Mouse (Mus musculus): ENCODE measurements around the gene Timm8b. TPM values are rescaled to one million over a fixed set of nuclear protein-coding genes. Genes with fewer than 3 reads are reported as not detected.

The Timm8b gene
- polyA plus RNA-seq (2016; fragmentation: Nextera tagmentation; extraction: Ambion mirVana) = 308 and 321 TPM in 2 replicates

DNA sequence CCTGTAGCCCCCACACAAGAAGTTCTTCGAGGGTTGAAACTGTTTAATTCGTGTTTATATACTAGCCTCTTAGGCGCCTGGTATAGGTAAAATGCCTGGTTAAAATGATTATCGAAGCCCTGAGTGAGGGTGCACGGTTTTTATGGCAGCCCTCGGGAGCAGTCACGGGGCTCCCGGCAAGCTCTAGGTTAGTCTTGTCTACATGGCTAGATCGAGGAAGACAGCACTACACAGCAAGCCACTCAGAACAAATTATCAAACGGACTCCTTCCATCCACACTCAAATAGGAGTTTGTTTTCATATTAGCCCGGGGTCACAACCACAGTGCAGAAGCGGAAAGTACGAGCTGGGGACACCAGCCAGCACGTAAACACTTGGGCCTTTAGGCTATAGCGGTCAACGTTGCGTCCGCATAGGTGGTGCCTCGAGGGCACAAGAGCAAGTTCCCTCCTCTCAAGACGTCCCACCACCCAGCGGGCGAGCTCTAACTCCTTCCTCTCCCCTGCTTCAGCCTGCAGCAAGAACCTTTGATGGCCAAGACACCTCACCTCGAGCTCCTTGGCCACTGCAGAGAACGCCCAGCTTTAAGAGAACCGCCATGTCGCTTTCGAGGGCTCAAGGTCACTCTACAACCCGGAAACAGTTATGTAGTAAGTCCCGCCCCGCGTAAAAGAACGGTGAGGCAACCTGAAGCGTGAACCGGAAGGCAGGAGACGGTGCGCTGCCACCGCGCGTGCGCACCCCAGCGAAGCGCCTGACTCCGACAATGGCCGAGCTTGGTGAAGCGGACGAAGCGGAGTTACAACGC lies at the start of gene Timm8b, which contains the start of gene Sdhd:
Gene Timm8b, plus strand, starts transcription at position 722 of the 809 bp plus-strand sequence.
Gene Sdhd, minus strand, starts transcription at position 624 of the 809 bp plus-strand sequence.
- H3K27ac ChIP-seq = peak within 1 kb of the TSS; percentile 96
- DNase-seq (ENCODE audit: extremely low spot score, low spot score) = peak; percentile 94
- no peaks in the 10 kb centered on the region for H3K9me3 ChIP-seq
- WGBS = under 1% methylated on average over 48 of the region's 48 CpGs
- H3K4me3 ChIP-seq = peak within 1 kb of the TSS; percentile 92
- no peaks in the 10 kb centered on the region for H3K27me3 ChIP-seq (ENCODE audit: poor library complexity, severe bottlenecking)
- H3K4me1 ChIP-seq = peaks cover 30% of the 10 kb centered on the region
- peaks cover 56% of the 10 kb centered on the region for H3K36me3 ChIP-seq (replicated peaks)

DNA sequence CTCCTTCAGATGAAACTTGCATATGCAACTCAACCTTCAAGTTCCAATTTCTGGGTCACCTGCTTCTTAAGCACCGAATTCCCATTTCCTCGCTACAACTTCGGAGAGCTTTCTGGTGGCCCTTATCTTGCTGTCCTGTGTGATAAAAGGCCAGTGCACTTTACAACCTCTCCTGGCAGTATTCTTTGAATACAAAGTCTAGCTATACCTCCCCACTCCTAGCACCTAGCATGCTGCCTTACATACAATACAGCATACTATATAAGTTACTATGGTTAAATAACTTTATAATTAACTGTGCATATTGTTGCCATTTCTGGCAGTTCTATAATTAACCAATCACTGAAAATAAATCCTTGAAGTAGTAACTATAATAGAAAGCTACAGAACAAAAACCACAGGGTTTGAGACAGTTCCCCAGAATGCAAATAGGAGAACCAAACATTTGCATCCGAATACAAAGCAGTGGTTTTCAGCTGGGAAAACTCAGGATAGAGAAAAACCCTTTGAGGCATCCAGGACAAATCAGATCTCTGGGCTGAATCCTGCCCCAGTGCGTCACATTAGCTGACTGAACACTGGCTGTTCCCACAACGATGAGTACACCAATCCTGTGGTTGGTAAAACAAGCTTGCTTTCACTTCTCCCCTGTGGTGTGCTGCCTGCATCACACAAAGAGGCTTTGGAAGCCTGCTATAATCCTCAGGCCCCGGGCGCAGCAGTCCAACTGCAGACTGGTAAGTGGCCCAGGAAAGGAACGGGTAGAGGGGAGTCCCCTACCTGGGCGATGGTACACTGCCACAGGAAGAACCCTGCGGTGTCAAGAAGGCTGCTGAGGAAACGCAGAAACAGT lies 49.2 kb upstream of the Timm8b start, which contains the start of gene Il18:
Gene Il18, plus strand, starts transcription at position 587 of the 853 bp plus-strand sequence.
- peak; percentile 79 for DNase-seq (ENCODE audit: extremely low spot score, low spot score)
- Histone ChIP-seq H3K9me3 (no peaks in the 10 kb centered on the region), H3K4me3 (peak within 1 kb of the TSS; percentile 43), H3K27me3 (ENCODE audit: poor library complexity, severe bottlenecking) (no peaks in the 10 kb centered on the region), H3K4me1 (peaks cover 21% of the 10 kb centered on the region), H3K36me3 (replicated peaks) (no peaks in the 10 kb centered on the region), H3K27ac (peak within 1 kb of the TSS; percentile 85)
- WGBS = 21% methylated on average over 12 of the region's 12 CpGs

DNA sequence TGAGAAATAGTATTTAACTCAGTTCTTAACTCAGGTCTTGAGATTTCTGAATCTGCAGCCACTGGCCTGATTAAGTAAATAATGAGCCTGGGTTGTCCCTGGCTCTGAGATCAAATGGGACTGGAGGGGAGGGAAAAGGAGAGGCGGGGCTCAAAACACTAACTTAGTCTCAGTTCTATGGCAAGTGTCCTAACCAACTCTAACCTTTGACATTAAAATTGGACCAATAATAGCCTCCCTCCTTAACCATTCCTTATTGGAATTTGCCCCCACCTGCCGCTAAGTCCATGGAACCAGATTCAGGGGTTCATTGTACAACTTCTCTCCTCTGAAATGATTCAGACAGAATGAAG lies 48.6 kb upstream of the Timm8b start, which contains the start of gene Bco2:
Gene Bco2, minus strand, starts transcription at position 88 of the 353 bp plus-strand sequence.
- peaks cover 21% of the 10 kb centered on the region for H3K4me1 ChIP-seq
- WGBS = 5% methylated on average over 2 of the region's 2 CpGs
- H3K4me3 ChIP-seq = peak within 1 kb of the TSS; percentile 43
- DNase-seq (ENCODE audit: extremely low spot score, low spot score) = no peak
- no peaks in the 10 kb centered on the region for H3K27me3 ChIP-seq (ENCODE audit: poor library complexity, severe bottlenecking)
- H3K9me3 ChIP-seq = no peaks in the 10 kb centered on the region
- no peaks in the 10 kb centered on the region for H3K36me3 ChIP-seq (replicated peaks)
- peak within 1 kb of the TSS; percentile 85 for H3K27ac ChIP-seq

GRCm38 (mm10) chr9:50561145-50561917 lies 42.4 kb upstream of the Timm8b start, which contains the start of gene Tex12:
TSS of gene Tex12 (minus strand) at chr9:50561325.
- Histone ChIP-seq H3K27me3 (ENCODE audit: poor library complexity, severe bottlenecking) (no peaks in the 10 kb centered on the region), H3K36me3 (replicated peaks) (no peaks in the 10 kb centered on the region), H3K4me1 (no peaks in the 10 kb centered on the region), H3K27ac (no peak within 1 kb of the TSS), H3K9me3 (peaks cover 3% of the 10 kb centered on the region; the same call in 1 of the 2 replicates), H3K4me3 (no peak within 1 kb of the TSS)
- no peak for DNase-seq (ENCODE audit: extremely low spot score, low spot score)
- 89% methylated on average over 38 of the region's 38 CpGs for WGBS

DNA sequence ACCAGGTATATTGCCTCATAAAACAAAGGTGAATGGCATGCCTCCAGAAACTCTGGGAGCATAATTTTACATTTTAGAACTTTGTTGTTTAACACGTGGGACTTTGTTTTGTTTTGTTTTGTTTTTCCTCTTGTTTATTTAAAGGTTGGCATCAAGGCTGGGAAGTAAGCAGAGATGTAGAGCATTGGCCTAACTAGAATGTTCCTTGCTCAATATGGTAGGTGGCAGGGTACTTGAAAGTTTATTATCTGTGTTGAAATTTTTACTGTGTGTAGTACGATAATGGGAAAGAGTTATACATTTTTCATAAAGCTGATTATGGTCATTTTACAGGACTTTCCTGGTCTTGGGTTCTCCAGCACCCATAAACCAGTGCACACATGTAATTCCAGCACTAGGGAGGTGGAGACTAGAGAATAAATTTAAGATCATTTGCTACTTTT lies 41.8 kb upstream of the Timm8b start:
- WGBS = 89% methylated on average over 2 of the region's 2 CpGs
- Histone ChIP-seq H3K4me1 (no peaks in the 10 kb centered on the region), H3K27me3 (ENCODE audit: poor library complexity, severe bottlenecking) (no peaks in the 10 kb centered on the region), H3K4me3 (no peak overlapping the region), H3K9me3 (peaks cover 3% of the 10 kb centered on the region; the same call in 1 of the 2 replicates), H3K27ac (no peak overlapping the region), H3K36me3 (replicated peaks) (no peaks in the 10 kb centered on the region)
- no peak for DNase-seq (ENCODE audit: extremely low spot score, low spot score)

GRCm38 (mm10) chr9:50565173-50565572 lies 38.5 kb upstream of the Timm8b start:
- no peak overlapping the region for H3K27ac ChIP-seq
- no peak for DNase-seq (ENCODE audit: extremely low spot score, low spot score)
- WGBS = 79% methylated on average over 7 of the region's 7 CpGs

GRCm38 (mm10) chr9:50565940-50566339 lies 37.8 kb upstream of the Timm8b start:
- Histone ChIP-seq H3K4me1 (no peaks in the 10 kb centered on the region), H3K27me3 (ENCODE audit: poor library complexity, severe bottlenecking) (no peaks in the 10 kb centered on the region), H3K9me3 (peaks cover 2% of the 10 kb centered on the region; the same call in 1 of the 2 replicates), H3K27ac (no peak overlapping the region), H3K4me3 (no peak overlapping the region), H3K36me3 (replicated peaks) (no peaks in the 10 kb centered on the region)
- WGBS = 80% methylated on average over 4 of the region's 4 CpGs
- no peak for DNase-seq (ENCODE audit: extremely low spot score, low spot score)

More at GRCm38 (mm10) chr9:50565173-50565572, 38.5 kb upstream of the Timm8b start:
- Histone ChIP-seq H3K36me3 (replicated peaks) (no peaks in the 10 kb centered on the region), H3K4me3 (no peak overlapping the region), H3K27me3 (ENCODE audit: poor library complexity, severe bottlenecking) (no peaks in the 10 kb centered on the region), H3K9me3 (peaks cover 3% of the 10 kb centered on the region; the same call in 1 of the 2 replicates), H3K4me1 (no peaks in the 10 kb centered on the region)

DNA sequence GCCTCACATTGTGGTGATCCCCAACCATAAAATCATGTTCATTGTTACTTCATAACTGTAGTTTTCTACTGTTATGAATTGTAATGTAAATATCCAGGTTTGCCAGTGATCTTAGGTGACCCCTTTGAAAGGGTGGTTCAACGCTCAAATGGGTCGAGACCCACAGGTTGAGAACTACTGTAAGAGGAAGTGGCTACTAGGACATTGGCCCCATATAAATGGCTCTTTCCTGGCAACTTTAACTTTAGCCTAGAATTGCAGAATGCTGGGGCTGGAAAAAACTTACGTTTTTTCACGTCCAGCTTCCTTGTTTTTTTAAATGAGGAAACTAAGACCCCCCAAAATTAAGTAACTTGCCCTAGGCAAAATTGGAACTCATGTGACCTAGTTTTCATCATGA lies 36.3 kb upstream of the Timm8b start:
- Histone ChIP-seq H3K4me3 (no peak overlapping the region), H3K36me3 (replicated peaks) (no peaks in the 10 kb centered on the region), H3K4me1 (no peaks in the 10 kb centered on the region), H3K27ac (no peak overlapping the region), H3K27me3 (ENCODE audit: poor library complexity, severe bottlenecking) (no peaks in the 10 kb centered on the region), H3K9me3 (no peaks in the 10 kb centered on the region)
- WGBS = 87% methylated on average over 4 of the region's 4 CpGs
- DNase-seq (ENCODE audit: extremely low spot score, low spot score) = no peak

DNA sequence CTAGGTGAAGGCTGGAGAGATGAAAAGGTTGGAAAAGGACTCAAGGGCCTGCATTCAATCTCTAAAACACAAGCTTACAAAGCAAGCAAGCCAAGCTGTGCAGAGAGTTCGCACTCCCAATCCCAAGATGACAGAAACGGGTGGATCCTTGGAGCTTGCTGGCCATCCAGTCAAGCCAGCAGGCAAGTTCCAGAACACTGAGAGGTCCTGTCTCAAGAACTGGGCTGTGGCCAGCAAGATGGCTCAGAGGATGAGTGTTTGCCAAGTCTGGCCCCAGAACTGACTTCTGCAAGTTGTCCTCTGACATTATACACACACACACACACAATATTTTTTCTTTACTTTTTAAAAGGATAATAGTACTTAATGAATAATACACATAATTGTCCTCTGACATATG lies 35.8 kb upstream of the Timm8b start:
- Histone ChIP-seq H3K36me3 (replicated peaks) (no peaks in the 10 kb centered on the region), H3K4me1 (no peaks in the 10 kb centered on the region), H3K27ac (no peak overlapping the region), H3K9me3 (no peaks in the 10 kb centered on the region), H3K27me3 (ENCODE audit: poor library complexity, severe bottlenecking) (no peaks in the 10 kb centered on the region), H3K4me3 (no peak overlapping the region)
- WGBS = 94% methylated on average over 2 of the region's 2 CpGs
- DNase-seq (ENCODE audit: extremely low spot score, low spot score) = no peak

DNA sequence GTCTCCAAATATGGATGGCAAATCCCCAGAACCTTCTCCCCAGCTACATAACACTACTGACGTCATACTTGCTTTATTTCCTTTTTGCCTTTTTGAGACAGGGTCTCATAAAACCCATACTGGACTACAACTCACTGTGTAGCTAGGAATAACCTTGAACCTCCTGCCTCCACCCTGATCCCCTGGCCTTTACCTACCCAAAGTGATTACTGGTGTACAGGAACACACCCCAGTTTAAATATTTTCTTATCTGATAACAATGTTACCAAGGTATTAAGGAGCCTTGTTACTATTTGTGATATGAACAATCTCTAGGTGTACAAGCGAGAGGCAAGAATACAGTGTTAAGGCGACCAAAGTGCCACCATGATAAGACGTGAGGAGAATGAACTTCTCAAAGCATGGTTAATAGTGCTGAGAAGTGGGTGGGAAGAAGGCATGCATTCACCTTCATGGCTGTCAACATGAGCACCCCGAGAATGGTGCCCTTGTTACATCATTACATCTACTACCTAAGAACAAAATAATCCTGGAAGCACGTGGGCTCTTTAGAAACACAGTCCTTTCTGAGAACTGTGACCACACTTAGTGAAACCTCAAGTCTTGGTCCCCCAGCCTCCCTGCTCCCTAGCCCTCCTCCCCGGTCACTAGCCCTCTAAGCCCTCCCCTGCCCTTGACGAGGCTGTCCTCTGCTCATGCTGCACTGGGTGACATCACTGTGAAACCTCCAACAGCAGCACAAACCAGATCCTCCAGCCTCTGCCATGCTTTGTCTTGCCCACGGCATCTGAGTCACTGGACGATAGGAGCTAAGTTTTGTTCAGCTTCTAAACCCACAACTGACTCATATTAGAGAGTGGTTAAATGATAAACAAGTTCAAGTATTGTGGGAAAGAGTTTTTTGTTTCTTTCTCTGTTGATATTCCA lies 33.8 kb upstream of the Timm8b start:
- 83% methylated on average over 10 of the region's 10 CpGs for WGBS
- DNase-seq (ENCODE audit: extremely low spot score, low spot score) = no peak
- no peaks in the 10 kb centered on the region for H3K4me1 ChIP-seq
- no peak overlapping the region for H3K27ac ChIP-seq
- H3K9me3 ChIP-seq = no peaks in the 10 kb centered on the region
- no peaks in the 10 kb centered on the region for H3K36me3 ChIP-seq (replicated peaks)
- no peak overlapping the region for H3K4me3 ChIP-seq
- H3K27me3 ChIP-seq (ENCODE audit: poor library complexity, severe bottlenecking) = no peaks in the 10 kb centered on the region

- Histone ChIP-seq H3K4me3 (no peak overlapping the region), H3K4me1 (peaks cover 5% of the 10 kb centered on the region; the same call in 1 of the 2 replicates), H3K27me3 (ENCODE audit: poor library complexity, severe bottlenecking) (no peaks in the 10 kb centered on the region), H3K27ac (no peak overlapping the region), H3K9me3 (no peaks in the 10 kb centered on the region), H3K36me3 (replicated peaks) (no peaks in the 10 kb centered on the region)
- DNase-seq (ENCODE audit: extremely low spot score, low spot score) = no peak
- 32% methylated on average over 4 of the region's 4 CpGs for WGBS
Observed at GRCm38 (mm10) chr9:50580370-50580769, 23.3 kb upstream of the Timm8b start.
